Mouse (Mus musculus): ENCODE results near the gene Cnih1. TPM values are rescaled to one million over a fixed set of nuclear protein-coding genes. Genes with fewer than 3 reads are reported as not detected.
"Not testable (repeated sequence)": the region's sequence is repeated elsewhere in the genome, so short reads cannot be mapped to it uniquely, and the experiment has no call there.

The Cnih1 gene
- polyA plus RNA-seq, 1 experiment from 2014 or later: 170 TPM

GRCm38 (mm10) chr14:46742674-46743073 lies 45.5 kb downstream of the Cnih1 start:
- Histone ChIP-seq H3K4me3 (replicated peaks; ENCODE audit: low read depth, low read length) (no peak overlapping the region), H3K9me3 (replicated peaks; ENCODE audit: low read length) (no peaks in the 10 kb centered on the region), H3K9ac (ENCODE audit: low read depth, low read length) (no peak overlapping the region), H3K4me2 (ENCODE audit: low read length) (no peak overlapping the region), H3K27me3 (ENCODE audit: insufficient read depth, low read length) (no peaks in the 10 kb centered on the region), H3K4me1 (replicated peaks; ENCODE audit: insufficient read depth, low read length) (no peaks in the 10 kb centered on the region), H3K36me3 (ENCODE audit: insufficient read depth, low read length) (no peaks in the 10 kb centered on the region), H3K27ac (no peak overlapping the region)
- ATAC-seq (replicated peaks; ENCODE audit: low FRiP score, low read depth): no peak
- no peak for TF ChIP-seq CTCF (IDR thresholded peaks at IDR 0.05; ENCODE audit: low read depth)
- 81% methylated on average over 2 of the region's 2 CpGs for WGBS
- DNase-seq (ENCODE audit: low spot score): no peak

- not testable (repeated sequence) for H3K27ac ChIP-seq
Measured at GRCm38 (mm10) chr14:46737346-46737745, 50.9 kb downstream of the Cnih1 start.

DNA sequence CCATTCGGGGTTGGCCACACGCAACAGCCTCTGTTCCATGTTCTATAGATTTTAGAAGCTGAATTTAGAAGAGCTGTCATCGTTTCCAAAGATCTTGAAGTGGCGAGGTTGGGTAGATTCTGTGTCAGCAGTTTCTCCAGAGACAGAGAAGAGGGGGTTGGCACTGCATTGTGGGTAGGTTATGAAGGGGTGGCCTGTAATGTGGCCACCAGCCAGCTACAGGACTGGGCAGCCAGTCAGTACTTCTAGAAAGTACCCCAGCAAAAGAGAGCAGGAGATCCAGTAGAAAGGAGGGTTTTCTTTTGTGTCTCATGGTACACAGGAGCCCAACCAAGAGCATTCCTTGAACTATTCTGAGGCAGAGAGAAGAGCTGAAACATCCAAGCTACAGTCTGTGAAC lies 51.8 kb downstream of the Cnih1 start:
- DNase-seq (ENCODE audit: low spot score) (no peak), ATAC-seq (replicated peaks; ENCODE audit: low FRiP score, low read depth) (no peak)
- no peaks in the 10 kb centered on the region for H3K9me3 ChIP-seq (replicated peaks; ENCODE audit: low read length)
- no peak overlapping the region for H3K4me3 ChIP-seq (replicated peaks; ENCODE audit: low read depth, low read length)
- H3K9ac ChIP-seq (ENCODE audit: low read depth, low read length): no peak overlapping the region
- whole genome bisulfite sequencing: 91% methylated on average over 4 of the region's 4 CpGs
- no peak overlapping the region for H3K4me2 ChIP-seq (ENCODE audit: low read length)
- H3K27me3 ChIP-seq (ENCODE audit: insufficient read depth, low read length): no peaks in the 10 kb centered on the region
- H3K4me1 ChIP-seq (replicated peaks; ENCODE audit: insufficient read depth, low read length): no peaks in the 10 kb centered on the region
- no peak for TF ChIP-seq CTCF (IDR thresholded peaks at IDR 0.05; ENCODE audit: low read depth)
- no peak overlapping the region for H3K27ac ChIP-seq
- H3K36me3 ChIP-seq (ENCODE audit: insufficient read depth, low read length): no peaks in the 10 kb centered on the region

More at GRCm38 (mm10) chr14:46737346-46737745, 50.9 kb downstream of the Cnih1 start:
- H3K9me3 ChIP-seq (replicated peaks; ENCODE audit: low read length); H3K27me3 ChIP-seq (ENCODE audit: insufficient read depth, low read length); ATAC-seq (replicated peaks; ENCODE audit: low FRiP score, low read depth); H3K4me3 ChIP-seq (replicated peaks; ENCODE audit: low read depth, low read length); DNase-seq (ENCODE audit: low spot score); H3K9ac ChIP-seq (ENCODE audit: low read depth, low read length); H3K4me2 ChIP-seq (ENCODE audit: low read length); H3K36me3 ChIP-seq (ENCODE audit: insufficient read depth, low read length); H3K4me1 ChIP-seq (replicated peaks; ENCODE audit: insufficient read depth, low read length): not testable (repeated sequence)

DNA sequence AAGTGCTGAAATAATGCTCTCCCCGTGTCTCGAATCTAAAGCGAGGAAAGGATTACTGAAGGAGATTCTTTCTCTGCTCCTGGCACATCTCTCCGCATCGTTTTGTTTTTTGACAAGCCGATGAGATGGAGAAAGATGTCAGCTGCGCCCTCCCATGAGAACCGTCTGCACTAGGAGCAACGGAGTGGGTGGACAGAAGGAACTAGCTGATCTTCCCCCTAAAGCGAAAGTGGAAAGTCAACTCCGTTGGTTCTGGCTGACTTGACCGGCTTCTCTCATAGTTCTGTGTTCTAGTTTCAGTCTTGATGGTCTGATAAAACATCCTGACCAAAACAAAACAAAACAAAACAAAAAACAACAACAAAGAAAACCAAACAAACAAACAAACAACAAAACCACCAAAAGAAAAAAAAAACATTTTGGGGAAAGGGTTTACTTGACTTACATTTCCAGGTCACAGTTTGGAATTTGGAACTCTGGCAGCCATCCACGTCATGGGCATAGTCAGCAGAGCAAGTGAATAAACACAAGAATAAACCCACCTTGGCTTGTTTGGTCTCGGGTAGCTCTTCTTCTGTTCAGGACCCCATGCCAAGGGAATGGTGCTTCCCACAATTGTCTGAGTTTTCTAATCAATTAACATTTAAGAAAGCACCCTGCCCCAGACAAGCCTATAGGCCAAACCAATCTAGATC lies 53.3 kb downstream of the Cnih1 start:
- no peak for TF ChIP-seq CTCF (IDR thresholded peaks at IDR 0.05; ENCODE audit: low read depth)
- no peaks in the 10 kb centered on the region for H3K9me3 ChIP-seq (replicated peaks; ENCODE audit: low read length)
- no peak overlapping the region for H3K27ac ChIP-seq
- H3K4me3 ChIP-seq (replicated peaks; ENCODE audit: low read depth, low read length): no peak overlapping the region
- H3K4me2 ChIP-seq (ENCODE audit: low read length): no peak overlapping the region
- DNase-seq (ENCODE audit: low spot score) (no peak), ATAC-seq (replicated peaks; ENCODE audit: low FRiP score, low read depth) (no peak)
- H3K4me1 ChIP-seq (replicated peaks; ENCODE audit: insufficient read depth, low read length): no peaks in the 10 kb centered on the region
- 83% methylated on average over 14 of the region's 14 CpGs for WGBS
- H3K36me3 ChIP-seq (ENCODE audit: insufficient read depth, low read length): no peaks in the 10 kb centered on the region
- no peak overlapping the region for H3K9ac ChIP-seq (ENCODE audit: low read depth, low read length)
- H3K27me3 ChIP-seq (ENCODE audit: insufficient read depth, low read length): no peaks in the 10 kb centered on the region

GRCm38 (mm10) chr14:46734262-46734661 lies 53.9 kb downstream of the Cnih1 start:
- H3K4me2 ChIP-seq (ENCODE audit: low read length): no peak overlapping the region
- TF ChIP-seq CTCF (IDR thresholded peaks at IDR 0.05; ENCODE audit: low read depth): no peak
- no peaks in the 10 kb centered on the region for H3K36me3 ChIP-seq (ENCODE audit: insufficient read depth, low read length)
- H3K27ac ChIP-seq: no peak overlapping the region
- no peak overlapping the region for H3K9ac ChIP-seq (ENCODE audit: low read depth, low read length)
- 75% methylated on average over 5 of the region's 5 CpGs for WGBS
- no peaks in the 10 kb centered on the region for H3K4me1 ChIP-seq (replicated peaks; ENCODE audit: insufficient read depth, low read length)
- ATAC-seq (replicated peaks; ENCODE audit: low FRiP score, low read depth) (no peak), DNase-seq (ENCODE audit: low spot score) (no peak)
- H3K9me3 ChIP-seq (replicated peaks; ENCODE audit: low read length): no peaks in the 10 kb centered on the region
- H3K4me3 ChIP-seq (replicated peaks; ENCODE audit: low read depth, low read length): no peak overlapping the region
- H3K27me3 ChIP-seq (ENCODE audit: insufficient read depth, low read length): no peaks in the 10 kb centered on the region

DNA sequence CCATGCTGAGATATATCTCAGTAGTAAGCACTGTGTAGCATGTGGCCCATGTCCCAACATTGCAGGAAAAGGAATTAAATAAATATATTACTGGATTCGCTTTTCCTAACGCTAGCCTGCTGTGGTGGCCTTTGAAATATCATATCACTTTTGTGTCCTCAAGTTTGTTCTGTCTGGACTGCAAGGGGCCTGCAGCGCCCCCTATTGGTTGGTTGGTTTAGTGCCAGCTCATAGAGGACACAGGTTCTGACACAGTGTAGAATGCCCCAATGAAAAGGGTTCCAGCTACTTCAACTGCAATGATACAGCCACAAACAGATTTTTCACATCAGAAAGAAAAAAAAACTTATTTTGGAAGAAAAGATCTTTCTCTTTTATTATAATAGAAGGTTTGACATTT lies 62.5 kb downstream of the Cnih1 start:
- no peak overlapping the region for H3K4me2 ChIP-seq (ENCODE audit: low read length)
- DNase-seq (ENCODE audit: low spot score) (peak; percentile 35), ATAC-seq (replicated peaks; ENCODE audit: low FRiP score, low read depth) (no peak; the same call in 1 of the 2 replicates)
- H3K9me3 ChIP-seq (replicated peaks; ENCODE audit: low read length): no peaks in the 10 kb centered on the region
- no peaks in the 10 kb centered on the region for H3K27me3 ChIP-seq (ENCODE audit: insufficient read depth, low read length)
- no peak overlapping the region for H3K9ac ChIP-seq (ENCODE audit: low read depth, low read length)
- no peak overlapping the region for H3K4me3 ChIP-seq (replicated peaks; ENCODE audit: low read depth, low read length)
- H3K4me1 ChIP-seq (replicated peaks; ENCODE audit: insufficient read depth, low read length): 0 out of 2 replicates have a peak, but pooled peaks cover 7% of the 10 kb centered on the region
- no peak overlapping the region for H3K27ac ChIP-seq
- peak; percentile 66 for TF ChIP-seq CTCF (IDR thresholded peaks at IDR 0.05; ENCODE audit: low read depth)
- no peaks in the 10 kb centered on the region for H3K36me3 ChIP-seq (ENCODE audit: insufficient read depth, low read length)
- WGBS: 36% methylated on average over 3 of the region's 3 CpGs

Other genes with a start within 250 kb of the Cnih1 start
- gene Cdkn3, start 27.9 kb downstream of the Cnih1 start, polyA plus RNA-seq (2015; fragmentation: Nextera tagmentation; extraction: Ambion mirVana): 38.0 and 44.0 TPM in 2 replicates
- gene Gmfb, start 33.8 kb upstream of the Cnih1 start, polyA plus RNA-seq (2015; fragmentation: Nextera tagmentation; extraction: Ambion mirVana): 58.3 and 70.3 TPM in 2 replicates
- gene Cgrrf1, start 43.7 kb upstream of the Cnih1 start, polyA plus RNA-seq (2015; fragmentation: Nextera tagmentation; extraction: Ambion mirVana): 41.9 and 44.0 TPM in 2 replicates
- gene Samd4, start 94.4 kb upstream of the Cnih1 start, polyA plus RNA-seq (2015; fragmentation: Nextera tagmentation; extraction: Ambion mirVana): 4.4 and 5.2 TPM in 2 replicates